Mouse (Mus musculus): ENCODE results near the gene Zmat3. TPM values are rescaled to one million over a fixed set of nuclear protein-coding genes. Genes with fewer than 3 reads are reported as not detected.

Zmat3 gene
- total RNA-seq, 2 experiments from 2014 or later = 59.5 to 59.8 TPM

- no peak for DNase-seq (ENCODE audit: low spot score in 2 of 2)
Observed at GRCm38 (mm10) chr3:32372470-32372869, 6.7 kb upstream of the Zmat3 start.

- DNase-seq (ENCODE audit: low spot score in 2 of 2) = no peak
Observed at GRCm38 (mm10) chr3:32371957-32372356, 6.1 kb upstream of the Zmat3 start.

DNA sequence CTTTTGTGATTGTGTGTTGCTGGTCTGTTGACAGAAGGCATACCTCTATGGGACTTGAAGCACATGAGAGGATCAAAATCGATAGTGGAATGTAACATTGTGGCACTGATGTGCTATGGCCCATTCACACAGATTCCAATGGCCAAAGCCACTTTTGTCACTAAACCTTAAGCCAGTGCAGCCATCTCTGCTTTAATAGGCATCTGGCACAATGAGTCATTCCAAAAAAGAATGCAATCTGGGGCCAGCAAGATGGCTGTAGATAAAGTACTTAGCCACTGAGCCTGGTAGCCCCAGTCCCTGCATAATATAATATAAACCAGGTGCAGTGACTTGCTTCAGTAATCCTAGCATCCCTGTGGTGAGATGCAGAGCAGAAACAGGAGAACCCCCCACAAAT is 1.7 kb upstream of the Zmat3 start:
- DNase-seq (ENCODE audit: low spot score in 2 of 2) = no peak

DNA sequence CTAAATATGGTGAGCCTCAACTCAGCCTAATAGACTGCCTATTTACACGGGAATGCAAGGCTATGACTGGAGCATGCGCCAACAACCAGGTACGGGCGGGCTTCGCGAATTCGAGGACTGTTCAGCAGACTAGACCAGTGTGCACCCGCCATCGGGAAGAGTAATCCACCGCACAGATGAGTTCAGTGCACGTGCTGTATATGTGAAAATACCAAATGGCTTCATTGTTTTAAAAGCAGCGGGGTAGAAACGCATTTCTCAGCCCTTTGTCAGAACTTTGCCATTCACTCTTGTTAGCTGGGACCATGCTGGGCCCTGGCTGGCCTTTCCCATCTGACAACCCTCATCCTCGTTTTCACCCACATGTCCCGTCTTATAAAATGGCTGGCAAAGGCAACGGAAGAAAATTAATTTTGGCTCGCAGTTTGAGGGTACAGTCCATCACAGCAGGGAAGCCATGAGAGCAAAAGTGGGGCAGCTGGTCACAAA is 476 bp upstream of the Zmat3 start:
- DNase-seq (ENCODE audit: low spot score in 2 of 2) = peak in 1 of 2 experiments; percentile 35

GRCm38 (mm10) chr3:32364841-32365545 is 821 bp downstream of the Zmat3 start:
- peak; percentile 7 to 39 for DNase-seq (ENCODE audit: low spot score in 2 of 2)

- DNase-seq (ENCODE audit: low spot score in 2 of 2) = no peak
Observed at GRCm38 (mm10) chr3:32364195-32364594, 1.6 kb downstream of the Zmat3 start.

- no peak for DNase-seq (ENCODE audit: low spot score in 2 of 2)
Observed at GRCm38 (mm10) chr3:32361221-32361620, 4.6 kb downstream of the Zmat3 start.

DNA sequence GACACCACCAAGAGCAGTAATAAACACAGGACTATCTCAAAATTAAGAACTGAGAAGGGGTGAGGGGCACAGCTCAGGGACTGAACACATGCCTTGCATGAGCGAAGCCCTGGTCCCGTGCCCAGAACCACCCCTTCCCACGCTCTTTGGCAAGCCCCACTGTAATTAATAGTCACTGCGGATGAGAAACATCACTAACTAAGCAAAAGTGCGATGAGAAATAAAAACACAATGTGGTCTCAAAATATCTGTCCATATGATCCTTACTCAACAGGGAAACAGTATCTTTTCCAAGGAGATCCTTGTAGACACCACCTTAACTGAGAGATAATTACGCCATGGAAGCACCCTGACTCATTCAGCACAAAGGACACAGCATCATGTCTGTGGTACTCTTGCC is 17.9 kb downstream of the Zmat3 start:
- peak; percentile 74 to 90 for DNase-seq (ENCODE audit: low spot score in 2 of 2)

GRCm38 (mm10) chr3:32345249-32345648 is 20.6 kb downstream of the Zmat3 start:
- DNase-seq (ENCODE audit: low spot score in 2 of 2) = no peak

DNA sequence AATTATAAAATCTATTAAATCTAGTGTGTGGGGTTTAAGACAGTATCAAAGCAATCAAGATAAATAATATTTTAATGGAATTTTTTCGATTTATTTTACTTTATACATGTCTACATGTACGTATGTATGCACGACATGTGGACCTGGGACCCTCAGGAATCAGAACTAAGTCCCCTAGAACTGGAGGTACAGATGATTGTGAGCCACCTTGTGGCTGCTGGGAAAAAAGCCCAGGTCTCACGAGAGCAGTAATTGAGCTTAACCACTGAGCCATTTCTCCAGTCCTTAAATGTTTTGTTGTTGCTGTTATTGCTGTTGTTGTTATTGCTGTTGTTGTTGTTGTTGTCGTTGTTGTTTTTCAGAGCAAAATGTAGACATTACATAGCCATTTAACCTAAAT is 21.0 kb downstream of the Zmat3 start:
- DNase-seq (ENCODE audit: low spot score in 2 of 2) = no peak

GRCm38 (mm10) chr3:32343371-32343770 is 22.4 kb downstream of the Zmat3 start:
- DNase-seq (ENCODE audit: low spot score in 2 of 2) = peak in 1 of 2 experiments; percentile 16

DNA sequence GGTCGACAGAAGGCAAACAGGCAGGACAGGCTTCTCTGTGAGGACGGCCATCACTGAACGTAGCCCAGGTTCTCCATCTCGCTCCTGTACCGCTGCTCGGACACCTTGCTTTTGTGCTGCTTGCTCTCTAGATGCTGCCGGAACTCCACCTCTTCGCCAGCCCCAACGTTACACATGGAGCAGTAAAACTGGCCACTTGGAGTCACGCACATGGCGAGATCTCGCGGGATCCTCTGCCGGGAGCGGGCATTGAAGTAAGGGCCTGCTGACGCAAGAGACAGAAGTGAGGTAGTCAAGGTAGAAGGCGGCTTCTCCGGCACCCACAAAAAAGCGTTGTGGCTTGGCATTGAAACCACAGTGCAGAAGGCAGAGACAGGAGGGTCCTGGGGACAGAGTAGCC is 24.4 kb downstream of the Zmat3 start:
- no peak for DNase-seq (ENCODE audit: low spot score in 2 of 2)

- no peak for DNase-seq (ENCODE audit: low spot score in 2 of 2)
Observed at GRCm38 (mm10) chr3:32338231-32338630, 27.6 kb downstream of the Zmat3 start.

DNA sequence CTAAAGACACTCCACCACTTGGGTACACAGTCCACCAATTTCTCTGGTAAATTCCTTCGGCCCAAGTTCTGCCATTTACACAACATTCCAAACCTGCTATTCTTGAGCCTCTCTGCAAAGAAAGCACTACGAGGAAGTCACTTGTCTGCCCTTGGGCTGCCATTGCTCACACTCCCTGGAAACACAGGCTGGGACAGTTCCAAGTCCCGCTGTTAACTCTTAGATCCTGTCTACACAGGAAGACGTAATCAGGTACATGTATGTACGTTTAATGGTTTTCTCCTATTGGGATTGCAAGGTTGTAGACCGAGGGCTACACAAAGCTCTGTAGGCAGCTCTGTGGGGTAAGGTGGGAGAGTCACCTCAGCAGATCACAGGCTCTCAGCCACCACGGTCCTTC is 28.0 kb downstream of the Zmat3 start:
- no peak for DNase-seq (ENCODE audit: low spot score in 2 of 2)

DNA sequence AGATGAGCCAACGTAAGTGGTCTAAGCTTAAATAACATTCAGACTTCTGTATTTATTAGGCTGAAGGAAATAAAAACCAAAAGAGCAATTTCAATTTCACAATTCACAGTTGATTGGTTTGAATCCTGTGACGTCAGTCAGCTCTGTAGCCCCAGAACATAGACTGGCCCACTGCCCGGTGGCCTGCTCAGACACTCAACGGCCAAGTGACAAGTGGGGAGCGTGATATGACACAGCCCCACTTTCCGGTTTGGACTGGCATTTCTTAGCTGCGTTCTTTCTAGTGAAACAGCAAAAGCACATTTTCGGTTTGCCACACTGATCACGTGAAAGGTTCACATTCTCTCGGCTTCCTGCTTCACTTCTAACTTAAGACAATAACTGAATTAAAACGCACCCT is 30.9 kb downstream of the Zmat3 start:
- peak in 1 of 2 experiments; percentile 18 for DNase-seq (ENCODE audit: low spot score in 2 of 2)

DNA sequence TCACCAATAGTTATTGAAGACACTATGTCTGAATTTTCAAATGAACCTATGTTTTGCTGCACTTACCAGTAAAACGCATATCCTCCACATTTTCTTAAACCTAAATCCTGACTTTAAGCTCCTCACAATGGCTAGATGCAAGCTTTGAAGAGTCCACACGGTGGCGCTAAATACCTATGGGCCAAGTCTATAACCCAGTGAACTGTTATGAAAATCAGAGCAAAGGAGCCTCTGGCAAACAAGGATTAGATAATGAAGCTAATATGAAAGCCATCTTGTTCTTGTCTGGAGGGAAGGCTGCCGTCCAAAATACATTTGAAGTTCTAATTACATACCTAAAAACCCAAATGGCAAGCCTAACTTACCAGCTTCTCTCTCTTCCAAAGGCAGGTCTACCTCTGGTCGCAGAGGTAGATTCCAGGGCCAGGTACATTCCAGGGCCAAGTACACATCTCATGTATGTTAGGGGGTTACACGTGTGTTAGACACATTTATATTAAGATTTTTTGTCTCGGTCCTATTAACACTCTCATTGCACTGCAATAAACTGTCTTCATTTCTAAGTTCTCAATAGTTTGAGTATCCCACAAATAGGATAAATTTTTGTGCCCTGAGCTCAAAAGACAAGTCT is 32.2 kb downstream of the Zmat3 start:
- DNase-seq (ENCODE audit: low spot score in 2 of 2) = peak; percentile 59 to 92

- no peak for DNase-seq (ENCODE audit: low spot score in 2 of 2)
Observed at GRCm38 (mm10) chr3:32317901-32318416, 47.9 kb downstream of the Zmat3 start.

GRCm38 (mm10) chr3:32317165-32317900 is 48.5 kb downstream of the Zmat3 start:
- peak in 1 of 2 experiments; percentile 70 for DNase-seq (ENCODE audit: low spot score in 2 of 2)

DNA sequence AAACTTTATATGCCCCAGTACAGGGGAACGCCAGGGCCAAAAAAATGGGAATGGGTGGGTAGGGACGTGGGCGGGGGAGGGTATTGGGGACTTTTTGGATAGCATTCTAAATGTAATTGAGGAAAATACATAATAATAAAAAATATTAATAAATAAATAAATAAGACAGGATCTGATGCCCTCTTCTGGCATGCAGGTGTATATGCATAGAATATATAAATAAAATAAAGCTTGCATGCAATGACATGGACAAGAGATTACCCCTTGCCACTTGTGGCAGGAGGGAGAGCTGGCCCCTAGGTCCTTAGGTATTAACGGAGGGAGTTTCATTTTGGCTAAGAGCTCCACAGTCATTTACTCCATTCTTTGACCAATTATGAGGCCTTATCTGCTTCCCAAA is 51.1 kb downstream of the Zmat3 start:
- DNase-seq (ENCODE audit: low spot score in 2 of 2) = no peak

- DNase-seq (ENCODE audit: low spot score in 2 of 2) = no peak
Observed at GRCm38 (mm10) chr3:32304171-32304570, 61.6 kb downstream of the Zmat3 start.

GRCm38 (mm10) chr3:32292001-32292400 is 73.8 kb downstream of the Zmat3 start:
- DNase-seq (ENCODE audit: low spot score in 2 of 2) = no peak
